Mouse (Mus musculus) leukemia stem cell, adult 10-12 weeks (primary cell): ENCODE data around the gene Fndc8. TPM values are rescaled to one million over a fixed set of nuclear protein-coding genes. Genes with fewer than 3 reads are reported as not detected.

Source experiments
- polyA plus RNA-seq: library from polyadenylated mRNA; stranded (reverse); fragments of >175 nt; gene quantifications from 2 replicates; pipeline ENCODE4 v1.2.3, GENCODE M21; 2012; ENCODE audit warnings: low replicate concordance

Fndc8 gene
- not detected in 2 replicates for polyA plus RNA-seq

DNA sequence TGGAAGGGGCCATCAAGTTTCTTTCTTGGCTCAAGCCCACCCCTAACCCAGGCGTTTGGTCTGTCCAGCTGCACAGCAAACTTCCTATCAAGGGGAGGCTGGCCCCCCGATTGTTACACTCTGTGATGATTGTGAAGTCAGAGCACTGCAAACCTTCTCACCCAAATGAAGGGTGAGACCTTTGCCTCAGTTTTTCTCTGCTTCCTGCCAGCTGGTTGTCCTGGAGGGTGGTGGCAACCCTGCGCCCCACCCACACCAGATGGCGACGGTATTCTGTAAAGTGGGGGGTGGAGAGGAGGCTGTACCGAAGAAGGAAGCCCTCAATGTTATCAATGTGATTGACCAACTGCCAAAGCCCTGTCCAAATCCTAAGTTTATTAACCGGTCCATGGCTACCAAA is at the start of gene Fndc8:
Gene Fndc8 (plus strand): TSS at position 189 of the 400 bp plus-strand sequence.

DNA sequence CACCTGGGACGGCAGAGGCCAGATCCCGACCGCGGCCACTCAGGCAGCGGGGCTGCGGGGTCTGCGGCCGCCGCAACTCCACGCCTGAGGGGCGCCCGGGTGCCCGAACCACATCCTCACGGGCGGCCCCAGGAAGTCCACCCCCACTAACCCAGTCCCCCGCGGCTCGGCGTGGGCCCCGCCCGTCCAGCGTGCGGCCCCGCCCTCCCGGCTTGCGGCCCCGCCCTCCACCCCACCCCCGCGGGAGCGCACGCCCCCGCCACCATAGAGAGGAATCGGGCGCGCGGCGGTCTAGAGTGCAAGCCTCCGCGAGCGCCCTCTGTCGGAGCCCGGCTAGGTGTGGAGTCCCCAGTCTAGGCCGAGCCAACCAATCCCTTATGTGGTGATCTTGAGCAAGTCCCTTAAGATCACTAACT is 20.9 kb upstream of the Fndc8 start, which contains the start of gene Rffl:
Gene Rffl (minus strand): TSS at position 180 of the 416 bp plus-strand sequence.

GRCm38 (mm10) chr11:82890342-82890762 is 1.6 kb upstream of the Fndc8 start, which contains the start of gene Rad51d:
Gene Rad51d (minus strand): TSS chr11:82890614.

DNA sequence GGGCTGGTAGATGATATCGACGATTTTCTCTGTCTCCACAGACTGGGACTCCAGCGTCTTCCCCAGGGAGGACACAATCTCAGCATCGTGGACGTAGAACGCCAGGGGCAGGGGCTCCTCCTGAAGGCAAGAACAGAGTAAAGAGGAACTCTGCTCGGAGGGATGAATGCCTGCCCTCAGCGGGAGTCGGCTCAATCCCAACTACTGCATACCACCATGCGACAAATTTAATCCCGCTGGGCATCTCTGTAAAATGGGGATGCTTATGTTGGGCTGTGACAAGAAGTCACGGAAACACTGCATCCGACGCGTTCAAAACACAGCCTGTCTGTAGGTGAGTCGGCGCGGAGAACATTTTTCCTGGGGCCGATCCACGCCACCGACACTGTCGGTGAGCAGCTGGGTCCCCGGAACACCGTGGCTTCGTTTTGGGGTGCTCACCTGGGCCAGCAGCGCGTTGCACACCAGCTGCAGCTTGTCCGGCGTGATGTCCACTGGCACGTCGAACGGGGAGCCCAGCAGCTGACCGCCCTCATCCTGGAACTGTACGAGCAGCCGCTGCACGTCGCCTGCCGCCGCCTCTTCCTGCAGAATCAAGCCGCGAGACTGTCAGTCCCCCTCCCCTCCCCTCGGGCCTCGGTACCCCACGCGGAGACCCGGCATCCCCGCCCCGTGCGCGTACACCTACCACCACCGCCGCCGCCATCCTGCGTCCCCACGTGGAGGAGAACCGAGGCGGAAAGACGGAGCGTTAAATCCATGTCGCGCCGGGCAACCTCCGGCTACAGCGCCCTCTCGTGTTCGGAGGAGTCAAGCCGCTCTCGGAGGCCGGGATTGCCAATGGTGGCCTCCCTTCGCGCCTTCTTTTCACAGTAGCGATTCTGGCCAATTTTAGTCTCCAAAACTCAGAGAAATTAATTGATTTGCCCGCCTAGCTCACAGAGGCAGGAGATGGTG is 16.0 kb downstream of the Fndc8 start, which contains the start of gene Nle1:
Gene Nle1 (minus strand): TSS at position 761 of the 957 bp plus-strand sequence.

DNA sequence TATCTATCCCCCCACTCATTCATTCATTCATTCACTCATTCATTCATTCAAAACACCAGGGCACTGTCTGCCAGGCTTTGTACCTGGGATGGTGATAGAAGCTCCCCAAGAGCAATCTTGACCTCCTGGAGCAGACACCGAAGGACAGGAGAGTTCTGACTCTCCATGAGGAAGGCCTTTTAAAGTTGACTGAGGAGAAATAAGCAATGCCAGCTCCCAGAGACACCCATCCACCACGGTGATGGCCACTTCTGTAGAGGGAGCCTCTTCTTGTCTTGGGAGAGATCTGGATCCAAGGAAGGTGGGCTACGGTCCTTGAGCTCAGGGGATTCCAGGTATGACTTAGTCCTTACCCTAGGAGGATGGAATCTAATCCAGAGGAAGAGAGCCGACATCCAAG is 18.3 kb downstream of the Fndc8 start, which contains the start of gene Unc45b:
Gene Unc45b (plus strand): TSS at position 301 of the 400 bp plus-strand sequence.

Other genes with a start within 250 kb of the Fndc8 start
- not detected in 2 replicates for gene Cct6b, start 127.8 kb upstream of the Fndc8 start, polyA plus RNA-seq
- 7.9 and 17.1 TPM in 2 replicates for gene Zfp830, start 127.8 kb upstream of the Fndc8 start, polyA plus RNA-seq
- gene Lig3, start 111.0 kb upstream of the Fndc8 start, polyA plus RNA-seq: 67.8 and 76.7 TPM in 2 replicates
- gene Rffl, start 20.9 kb upstream of the Fndc8 start, polyA plus RNA-seq: 19.8 and 81.1 TPM in 2 replicates
- gene Rad51d, start 1.5 kb upstream of the Fndc8 start, polyA plus RNA-seq: 7.8 and 9.3 TPM in 2 replicates
- gene Nle1, start 16.3 kb downstream of the Fndc8 start, polyA plus RNA-seq: 53.6 and 74.8 TPM in 2 replicates
- 0.09 TPM in 1 of 2 replicates, not detected in the other for gene Unc45b, start 18.4 kb downstream of the Fndc8 start, polyA plus RNA-seq
- 0.74 and 0.99 TPM in 2 replicates for gene Slfn5, start 59.2 kb downstream of the Fndc8 start, polyA plus RNA-seq
- 2.0 and 5.0 TPM in 2 replicates for gene Slfn9, start 99.7 kb downstream of the Fndc8 start, polyA plus RNA-seq
- gene Slfn8, start 128.7 kb downstream of the Fndc8 start, polyA plus RNA-seq: 1.7 and 2.2 TPM in 2 replicates
- gene Slfn2, start 173.0 kb downstream of the Fndc8 start, polyA plus RNA-seq: 0.92 and 5.7 TPM in 2 replicates
- gene Slfn1, start 224.7 kb downstream of the Fndc8 start, polyA plus RNA-seq: 0.63 and 1.1 TPM in 2 replicates